Mouse (Mus musculus): ENCODE measurements around the gene Mrc1. TPM values are rescaled to one million over a fixed set of nuclear protein-coding genes. Genes with fewer than 3 reads are reported as not detected.

Mrc1 gene
- polyA plus RNA-seq, 1 experiment from 2014 or later = 6.0 TPM

- Histone ChIP-seq H3K36me3 (ENCODE audit: control insufficient read depth, insufficient read depth, low read length) (no peaks in the 10 kb centered on the region), H3K4me2 (ENCODE audit: low read length) (no peak overlapping the region), H3K4me1 (ENCODE audit: control insufficient read depth, insufficient read depth, low read length) (no peaks in the 10 kb centered on the region), H3K9me3 (replicated peaks; ENCODE audit: control insufficient read depth, low read length) (no peaks in the 10 kb centered on the region), H3K4me3 (ENCODE audit: low read depth, low read length) (no peak overlapping the region), H3K27ac (ENCODE audit: low read depth, low read length) (no peak overlapping the region), H3K27me3 (replicated peaks; ENCODE audit: control insufficient read depth, insufficient read depth, low read length) (no peaks in the 10 kb centered on the region), H3K9ac (ENCODE audit: low read length) (no peak overlapping the region)
- WGBS = 83% methylated on average over 4 of the region's 4 CpGs
- DNase-seq (ENCODE audit: low spot score) (no peak), ATAC-seq (no peak)
Measured at GRCm38 (mm10) chr2:14312505-14313380, 83.6 kb downstream of the Mrc1 start.

- Histone ChIP-seq H3K4me1 (ENCODE audit: control insufficient read depth, insufficient read depth, low read length) (no peaks in the 10 kb centered on the region), H3K9me3 (replicated peaks; ENCODE audit: control insufficient read depth, low read length) (no peaks in the 10 kb centered on the region), H3K9ac (ENCODE audit: low read length) (no peak overlapping the region), H3K27ac (ENCODE audit: low read depth, low read length) (no peak overlapping the region), H3K27me3 (replicated peaks; ENCODE audit: control insufficient read depth, insufficient read depth, low read length) (no peaks in the 10 kb centered on the region), H3K4me3 (ENCODE audit: low read depth, low read length) (no peak overlapping the region), H3K36me3 (ENCODE audit: control insufficient read depth, insufficient read depth, low read length) (no peaks in the 10 kb centered on the region), H3K4me2 (ENCODE audit: low read length) (no peak overlapping the region)
- WGBS = 86% methylated on average over 3 of the region's 3 CpGs
- ATAC-seq = no peak
- no peak for DNase-seq (ENCODE audit: low spot score)
Measured at GRCm38 (mm10) chr2:14315113-14315512, 85.9 kb downstream of the Mrc1 start.

- ATAC-seq = peak; percentile 78; the same call in 1 of the 2 replicates
Measured at GRCm38 (mm10) chr2:14341652-14342308, 112.6 kb downstream of the Mrc1 start.

GRCm38 (mm10) chr2:14342309-14342839 is 113.2 kb downstream of the Mrc1 start:
- no peak for DNase-seq (ENCODE audit: low spot score)
- Histone ChIP-seq H3K9ac (ENCODE audit: low read length) (no peak overlapping the region), H3K27me3 (replicated peaks; ENCODE audit: control insufficient read depth, insufficient read depth, low read length) (no peaks in the 10 kb centered on the region), H3K4me1 (ENCODE audit: control insufficient read depth, insufficient read depth, low read length) (no peaks in the 10 kb centered on the region), H3K27ac (ENCODE audit: low read depth, low read length) (no peak overlapping the region), H3K36me3 (ENCODE audit: control insufficient read depth, insufficient read depth, low read length) (no peaks in the 10 kb centered on the region), H3K4me3 (ENCODE audit: low read depth, low read length) (no peak overlapping the region), H3K4me2 (ENCODE audit: low read length) (no peak overlapping the region), H3K9me3 (replicated peaks; ENCODE audit: control insufficient read depth, low read length) (no peaks in the 10 kb centered on the region)
- 83% methylated on average over 8 of the region's 8 CpGs for WGBS
- ATAC-seq = no peak

More at GRCm38 (mm10) chr2:14341652-14342308, 112.6 kb downstream of the Mrc1 start:
- Histone ChIP-seq H3K27me3 (replicated peaks; ENCODE audit: control insufficient read depth, insufficient read depth, low read length) (no peaks in the 10 kb centered on the region), H3K27ac (ENCODE audit: low read depth, low read length) (no peak overlapping the region), H3K9me3 (replicated peaks; ENCODE audit: control insufficient read depth, low read length) (no peaks in the 10 kb centered on the region), H3K4me2 (ENCODE audit: low read length) (no peak overlapping the region), H3K9ac (ENCODE audit: low read length) (no peak overlapping the region), H3K4me3 (ENCODE audit: low read depth, low read length) (no peak overlapping the region), H3K4me1 (ENCODE audit: control insufficient read depth, insufficient read depth, low read length) (no peaks in the 10 kb centered on the region), H3K36me3 (ENCODE audit: control insufficient read depth, insufficient read depth, low read length) (no peaks in the 10 kb centered on the region)
- DNase-seq (ENCODE audit: low spot score) = peak; percentile 66
- 61% methylated on average over 14 of the region's 14 CpGs for WGBS

MicroRNAs encoded within 50 kb of the gene (microRNA counts, 519-probe panel; counts per million panel counts)
- microRNA mmu-miR-511 = not detected

Small RNAs within 50 kb of the gene (microRNA-seq; reads per million reads assigned to microRNA genes)
- 2.4 reads per million, percentile 14 among the genes with 10 or more reads in this experiment for gene Mir511

Other genes starting within 250 kb of the Mrc1 start
- 69.4 and 69.7 TPM in 2 replicates for gene Hacd1, start 173.3 kb upstream of the Mrc1 start, polyA plus RNA-seq (2014; fragmentation: Nextera tagmentation; extraction: Ambion mirVana)
- gene Stam, start 155.3 kb upstream of the Mrc1 start, polyA plus RNA-seq (2014; fragmentation: Nextera tagmentation; extraction: Ambion mirVana) = 128 and 139 TPM in 2 replicates
- not detected in 2 replicates for gene Tmem236, start 54.9 kb upstream of the Mrc1 start, polyA plus RNA-seq (2014; fragmentation: Nextera tagmentation; extraction: Ambion mirVana)
- 1.2 and 2.0 TPM in 2 replicates for gene Slc39a12, start 158.9 kb downstream of the Mrc1 start, polyA plus RNA-seq (2014; fragmentation: Nextera tagmentation; extraction: Ambion mirVana)